Mouse (Mus musculus) lung, adult 2 months (tissue): Measurements from ENCODE around the gene Actr2.

Experiments
- CTCF ChIP-seq: fragments of 200-500 bp; IDR thresholded peaks from 2 replicates; pipeline ENCODE4 v1.5.1; 2011; ENCODE audit warnings: mild to moderate bottlenecking, low read length, control low read depth; ENCODE audit not compliant: insufficient read depth
- POLR2A ChIP-seq: fragments of 200-500 bp; IDR thresholded peaks from 2 replicates; pipeline ENCODE4 v1.6.1; 2011; ENCODE audit warnings: low read depth, mild to moderate bottlenecking, control low read depth, low read length, borderline replicate concordance; ENCODE audit errors: extremely low read depth

- TF ChIP-seq CTCF (no peak), POLR2A (no peak)
Measured at GRCm38 (mm10) chr11:20064926-20065325, 47.8 kb downstream of the Actr2 start.
